Mouse (Mus musculus) heart, postnatal 36 days (tissue): ENCODE measurements around the gene Borcs6. TPM values are rescaled to one million over a fixed set of nuclear protein-coding genes. Genes with fewer than 3 reads are reported as not detected.

ENCODE experiments used
- DNase-seq, 2 experiments: peaks; one replicate each; pipeline ENCODE4 v3.0.0; 2021 to 2022
- intact Hi-C: fragments of 180-260 bp; cut with DNase I; formaldehyde crosslinking; loops from one replicate; pipeline ENCODE4 v1.15.1; 2025
- total RNA-seq, 2 experiments: library from RNA; stranded (reverse); gene quantifications; 2 replicates each; pipeline ENCODE4 v1.2.3; 2021

The Borcs6 gene
- total RNA-seq, 2 experiments from 2014 or later: 16.0 to 17.1 TPM

- no peak for DNase-seq
- intact Hi-C loops: loop anchor here (5.0 kb wide), 2 partner anchors 299 to 319 kb away; partner anchors contain the start of genes Cyb5d1, Naa38 and Tmem88
Observed at GRCm38 (mm10) chr11:69098039-69098761, 38.7 kb downstream of the Borcs6 start.

GRCm38 (mm10) chr11:69098762-69099091, 39.2 kb downstream of the Borcs6 start:
- intact Hi-C loops: loop anchor here (5.0 kb wide), 2 partner anchors 299 to 319 kb away; partner anchors contain the start of genes Cyb5d1, Naa38 and Tmem88
- DNase-seq: peak; percentile 99 to 100

GRCm38 (mm10) chr11:69099177-69099914, 39.8 kb downstream of the Borcs6 start:
- peak; percentile 93 to 94 for DNase-seq
- intact Hi-C loops: loop anchor here (5.0 kb wide), 2 partner anchors 298 to 318 kb away; partner anchors contain the start of genes Cyb5d1, Naa38 and Tmem88

- intact Hi-C loops: loop anchor here (5.0 kb wide), 2 partner anchors 297 to 317 kb away; partner anchors contain the start of genes Cyb5d1, Naa38 and Tmem88
Observed at GRCm38 (mm10) chr11:69099915-69100345, 40.4 kb downstream of the Borcs6 start.

GRCm38 (mm10) chr11:69100639-69101360, 41.3 kb downstream of the Borcs6 start:
- intact Hi-C loops: no loop called here
- peak; percentile 20 to 26 for DNase-seq

More at GRCm38 (mm10) chr11:69099915-69100345, 40.4 kb downstream of the Borcs6 start:
- DNase-seq: peak; percentile 94 to 95

- DNase-seq: no peak
- intact Hi-C loops: no loop called here
Observed at GRCm38 (mm10) chr11:69101604-69102402, 42.3 kb downstream of the Borcs6 start.

- intact Hi-C loops: no loop called here
- DNase-seq: no peak
Observed at GRCm38 (mm10) chr11:69102403-69102725, 42.8 kb downstream of the Borcs6 start.

- DNase-seq: peak in 1 of 2 experiments; percentile 16
Observed at GRCm38 (mm10) chr11:69103121-69103520, 43.6 kb downstream of the Borcs6 start.

GRCm38 (mm10) chr11:69103531-69104435, 44.3 kb downstream of the Borcs6 start:
- DNase-seq: peak in 1 of 2 experiments; percentile 8
- intact Hi-C loops: no loop called here

More at GRCm38 (mm10) chr11:69103121-69103520, 43.6 kb downstream of the Borcs6 start:
- intact Hi-C loops: no loop called here

GRCm38 (mm10) chr11:69104487-69104886, 45.0 kb downstream of the Borcs6 start:
- peak in 1 of 2 experiments; percentile 2 for DNase-seq
- intact Hi-C loops: no loop called here

- intact Hi-C loops: no loop called here
- no peak for DNase-seq
Observed at GRCm38 (mm10) chr11:69105227-69105626, 45.7 kb downstream of the Borcs6 start.

- intact Hi-C loops: no loop called here
- DNase-seq: no peak
Observed at GRCm38 (mm10) chr11:69105796-69106195, 46.3 kb downstream of the Borcs6 start.

- intact Hi-C loops: no loop called here
- DNase-seq: peak in 1 of 2 experiments; percentile 13
Observed at GRCm38 (mm10) chr11:69106299-69106698, 46.8 kb downstream of the Borcs6 start.

GRCm38 (mm10) chr11:69106842-69107241, 47.3 kb downstream of the Borcs6 start:
- intact Hi-C loops: no loop called here

GRCm38 (mm10) chr11:69107676-69108075, 48.2 kb downstream of the Borcs6 start:
- intact Hi-C loops: no loop called here
- DNase-seq: no peak

More at GRCm38 (mm10) chr11:69106842-69107241, 47.3 kb downstream of the Borcs6 start:
- no peak for DNase-seq

GRCm38 (mm10) chr11:69108223-69108622, 48.7 kb downstream of the Borcs6 start:
- DNase-seq: no peak
- intact Hi-C loops: no loop called here

GRCm38 (mm10) chr11:69109032-69109900, 49.7 kb downstream of the Borcs6 start:
- peak; percentile 14 to 28 for DNase-seq
- intact Hi-C loops: no loop called here
